Mouse (Mus musculus): ENCODE results near the gene Orm2.

Orm2 gene

GRCm38 (mm10) chr4:63362150-63362549, at the start of gene Orm2:
Gene Orm2 (plus strand): TSS chr4:63362449.
- DNase-seq (ENCODE audit: low spot score in 2 of 2), result no peak

GRCm38 (mm10) chr4:63314063-63314462, 48.2 kb upstream of the Orm2 start:
- DNase-seq (ENCODE audit: low spot score in 2 of 2), result no peak

GRCm38 (mm10) chr4:63316076-63316746, 46.0 kb upstream of the Orm2 start:
- no peak for DNase-seq (ENCODE audit: low spot score in 2 of 2)

GRCm38 (mm10) chr4:63319566-63319965, 42.7 kb upstream of the Orm2 start:
- DNase-seq (ENCODE audit: low spot score in 2 of 2), result peak; percentile 31 to 74

GRCm38 (mm10) chr4:63323275-63323815, 38.9 kb upstream of the Orm2 start:
- no peak for DNase-seq (ENCODE audit: low spot score in 2 of 2)

GRCm38 (mm10) chr4:63333403-63333802, 28.8 kb upstream of the Orm2 start:
- no peak for DNase-seq (ENCODE audit: low spot score in 2 of 2)

- DNase-seq (ENCODE audit: low spot score in 2 of 2), result no peak
These were observed 23.7 kb upstream of the Orm2 start for GRCm38 (mm10) chr4:63338414-63339076.

GRCm38 (mm10) chr4:63342491-63342890, 19.8 kb upstream of the Orm2 start:
- DNase-seq (ENCODE audit: low spot score in 2 of 2), result no peak

- DNase-seq (ENCODE audit: low spot score in 2 of 2), result no peak
These were observed 18.6 kb upstream of the Orm2 start for GRCm38 (mm10) chr4:63343608-63344007.

GRCm38 (mm10) chr4:63344295-63344694, 18.0 kb upstream of the Orm2 start, which contains the start of gene Orm1:
Gene Orm1 (plus strand): TSS chr4:63344560.
- DNase-seq (ENCODE audit: low spot score in 2 of 2), result no peak

GRCm38 (mm10) chr4:63345261-63345660, 17.0 kb upstream of the Orm2 start:
- DNase-seq (ENCODE audit: low spot score in 2 of 2), result no peak

- DNase-seq (ENCODE audit: low spot score in 2 of 2), result no peak
These were observed 15.6 kb upstream of the Orm2 start for GRCm38 (mm10) chr4:63346659-63347058.

GRCm38 (mm10) chr4:63348524-63348923, 13.7 kb upstream of the Orm2 start:
- no peak for DNase-seq (ENCODE audit: low spot score in 2 of 2)

- no peak for DNase-seq (ENCODE audit: low spot score in 2 of 2)
These were observed 6.2 kb upstream of the Orm2 start, which contains the start of gene Orm3 for GRCm38 (mm10) chr4:63355877-63356665. Gene Orm3 (plus strand): TSS chr4:63356162.

GRCm38 (mm10) chr4:63356981-63357570, 5.2 kb upstream of the Orm2 start:
- no peak for DNase-seq (ENCODE audit: low spot score in 2 of 2)

- no peak for DNase-seq (ENCODE audit: low spot score in 2 of 2)
These were observed 2.4 kb upstream of the Orm2 start for GRCm38 (mm10) chr4:63359861-63360260.

- DNase-seq (ENCODE audit: low spot score in 2 of 2), result peak; percentile 90 to 92
These were observed 6.3 kb downstream of the Orm2 start for GRCm38 (mm10) chr4:63368577-63368976.

GRCm38 (mm10) chr4:63370897-63371296, 8.6 kb downstream of the Orm2 start:
- DNase-seq (ENCODE audit: low spot score in 2 of 2), result no peak

- DNase-seq (ENCODE audit: low spot score in 2 of 2), result peak; percentile 54 to 85
These were observed 9.6 kb downstream of the Orm2 start for GRCm38 (mm10) chr4:63371890-63372289.

- peak; percentile 50 to 58 for DNase-seq (ENCODE audit: low spot score in 2 of 2)
These were observed 11.2 kb downstream of the Orm2 start for GRCm38 (mm10) chr4:63373404-63373803.

GRCm38 (mm10) chr4:63374331-63374730, 12.1 kb downstream of the Orm2 start:
- peak in 1 of 2 experiments; percentile 82 for DNase-seq (ENCODE audit: low spot score in 2 of 2)

GRCm38 (mm10) chr4:63375367-63375766, 13.1 kb downstream of the Orm2 start:
- peak in 1 of 2 experiments; percentile 31 for DNase-seq (ENCODE audit: low spot score in 2 of 2)

Measured in spleen, postnatal 10 days (tissue).